Mouse (Mus musculus) thymus, adult 2 months (tissue): ENCODE results near the gene Cradd.

Experiments used
- CTCF ChIP-seq: fragments of 200-500 bp; IDR thresholded peaks from 2 replicates; pipeline ENCODE4 v1.5.1; 2012; ENCODE audit warnings: mild to moderate bottlenecking, control low read depth, low read length, moderate library complexity, borderline replicate concordance; ENCODE audit not compliant: control insufficient read depth, poor library complexity, insufficient read depth; ENCODE audit errors: extremely low read depth
- POLR2A ChIP-seq: fragments of 200-500 bp; IDR thresholded peaks from 2 replicates; pipeline ENCODE4 v1.6.1; 2012; ENCODE audit warnings: mild to moderate bottlenecking, low read length, control low read depth, moderate library complexity; ENCODE audit not compliant: control insufficient read depth, poor library complexity, insufficient read depth; ENCODE audit errors: extremely low read depth

DNA sequence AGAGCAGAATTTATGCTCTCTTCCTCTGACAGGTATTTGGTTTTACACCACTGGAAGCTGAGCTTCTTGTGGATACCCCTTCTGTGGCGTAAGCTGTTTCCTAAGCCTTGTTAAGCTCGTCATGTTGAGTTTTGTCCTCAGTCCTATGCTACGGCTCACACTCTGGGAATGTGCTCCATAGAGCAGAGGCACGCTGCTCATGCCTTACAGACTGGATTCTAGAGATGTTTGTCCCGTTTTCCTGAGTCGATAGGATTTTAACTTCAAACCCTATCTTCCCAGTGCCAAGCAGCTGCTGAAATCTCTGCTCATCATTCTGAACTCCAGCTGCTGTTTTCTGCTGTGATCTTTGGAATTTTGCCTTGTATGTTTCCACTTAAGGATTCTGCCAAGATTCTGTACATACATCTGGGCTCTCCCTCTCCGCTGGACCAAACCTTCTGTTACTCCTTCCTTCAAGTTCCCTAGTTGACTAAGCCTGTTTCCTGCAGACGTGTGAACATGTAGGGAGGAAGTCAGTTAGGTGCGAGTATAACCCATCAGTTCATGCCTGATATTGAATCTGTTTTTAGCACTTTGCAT lies 164.2 kb downstream of the Cradd start:
- TF ChIP-seq POLR2A = no peak
- TF ChIP-seq CTCF = no peak
